Mouse (Mus musculus) kidney, postnatal 0 days (tissue): ENCODE data around the gene Csnk1g2. TPM values are rescaled to one million over a fixed set of nuclear protein-coding genes. Genes with fewer than 3 reads are reported as not detected.

Experiments used
- ATAC-seq: fragments of 200-750 bp; cut with Nextera tagmentation; replicated peaks from 2 replicates; pipeline ENCODE4 v1.8.0; 2017; ENCODE audit warnings: low read depth, moderate number of reproducible peaks, moderate TSS enrichment, moderate library complexity; ENCODE audit not compliant: low FRiP score
- DNase-seq: peaks from one replicate; pipeline ENCODE4 v3.0.0-alpha.2; 2016; ENCODE audit warnings: low spot score
- H3K27ac ChIP-seq: fragments of 300-500 bp; sonication (generic); 2 replicates; pipeline ENCODE4 v1.5.1; 2014; ENCODE audit warnings: mild to moderate bottlenecking
- H3K27me3 ChIP-seq: fragments of 300-500 bp; sonication (generic); 2 replicates; pipeline ENCODE4 v1.6.1; 2014; ENCODE audit warnings: low read length, mixed read lengths; ENCODE audit not compliant: insufficient read depth
- H3K36me3 ChIP-seq: fragments of 300-500 bp; sonication (generic); 2 replicates; pipeline ENCODE4 v1.6.1; 2014; ENCODE audit warnings: low read length, mixed read lengths; ENCODE audit not compliant: insufficient read depth
- H3K4me1 ChIP-seq: fragments of 300-500 bp; sonication (generic); replicated peaks from 2 replicates; pipeline ENCODE4 v1.6.1; 2014; ENCODE audit warnings: antibody characterized with exemption, low read length, mixed read lengths; ENCODE audit not compliant: insufficient read depth
- H3K4me2 ChIP-seq: fragments of 300-500 bp; sonication (generic); 2 replicates; pipeline ENCODE4 v1.6.1; 2014; ENCODE audit warnings: mild to moderate bottlenecking, low read length, moderate library complexity, mixed read lengths
- H3K4me3 ChIP-seq: fragments of 300-500 bp; sonication (generic); replicated peaks from 2 replicates; pipeline ENCODE4 v1.5.1; 2014; ENCODE audit warnings: low read depth, low read length
- H3K9ac ChIP-seq: fragments of 300-500 bp; sonication (generic); 2 replicates; pipeline ENCODE4 v1.6.1; 2014; ENCODE audit warnings: low read depth, low read length
- H3K9me3 ChIP-seq: fragments of 300-500 bp; sonication (generic); replicated peaks from 2 replicates; pipeline ENCODE4 v1.6.1; 2016; ENCODE audit warnings: low read length, inconsistent platforms, mixed read lengths
- CTCF ChIP-seq: IDR thresholded peaks from 2 replicates; pipeline ENCODE4 v1.5.1; 2016; ENCODE audit warnings: antibody characterized with exemption, low read depth, mild to moderate bottlenecking, moderate library complexity
- WGBS: fragments of 180-500 bp; shearing (Covaris S2); extraction: QIAGEN DNeasy Blood & Tissue Kit; methylation state at CpG from one replicate; pipeline ENCODE4 v1.1.7; 2014; 5-methylcytosine and 5-hydroxymethylcytosine counted together
- polyA plus RNA-seq: library from polyadenylated mRNA; unstranded; fragments of >200 nt; fragmentation: Nextera tagmentation; extraction: Ambion mirVana; gene quantifications from 2 replicates; pipeline ENCODE4 v1.2.1, GENCODE M21; 2015

Gene Csnk1g2
- polyA plus RNA-seq, 1 experiment from 2014 or later: 137 TPM

GRCm38 (mm10) chr10:80665459-80665858 is 42.8 kb downstream of the Csnk1g2 start:
- Histone ChIP-seq H3K27me3 (no peaks in the 10 kb centered on the region), H3K4me1 (peaks cover 39% of the 10 kb centered on the region), H3K9me3 (no peaks in the 10 kb centered on the region), H3K36me3 (peaks cover 38% of the 10 kb centered on the region), H3K9ac (no peak overlapping the region), H3K27ac (peak overlapping the region; percentile 93), H3K4me2 (peak overlapping the region; percentile 44; the same call in 1 of the 2 replicates), H3K4me3 (no peak overlapping the region)
- 43% methylated on average over 4 of the region's 4 CpGs for WGBS
- no peak for DNase-seq
- ATAC-seq: no peak
- TF ChIP-seq CTCF: no peak

GRCm38 (mm10) chr10:80665981-80666733 is 43.5 kb downstream of the Csnk1g2 start:
- 52% methylated on average over 10 of the region's 10 CpGs for WGBS
- peak overlapping the region; percentile 93 for H3K27ac ChIP-seq
- H3K4me3 ChIP-seq: no peak overlapping the region
- H3K9me3 ChIP-seq: no peaks in the 10 kb centered on the region
- peak; percentile 43; the same call in 1 of the 2 replicates for TF ChIP-seq CTCF
- no peaks in the 10 kb centered on the region for H3K27me3 ChIP-seq
- DNase-seq (no peak), ATAC-seq (no peak)
- no peak overlapping the region for H3K4me2 ChIP-seq
- H3K36me3 ChIP-seq: peaks cover 45% of the 10 kb centered on the region
- 0 out of 2 replicates have a peak overlapping the region, but pooled peaks have one; percentile 4 for H3K9ac ChIP-seq
- H3K4me1 ChIP-seq: peaks cover 39% of the 10 kb centered on the region

DNA sequence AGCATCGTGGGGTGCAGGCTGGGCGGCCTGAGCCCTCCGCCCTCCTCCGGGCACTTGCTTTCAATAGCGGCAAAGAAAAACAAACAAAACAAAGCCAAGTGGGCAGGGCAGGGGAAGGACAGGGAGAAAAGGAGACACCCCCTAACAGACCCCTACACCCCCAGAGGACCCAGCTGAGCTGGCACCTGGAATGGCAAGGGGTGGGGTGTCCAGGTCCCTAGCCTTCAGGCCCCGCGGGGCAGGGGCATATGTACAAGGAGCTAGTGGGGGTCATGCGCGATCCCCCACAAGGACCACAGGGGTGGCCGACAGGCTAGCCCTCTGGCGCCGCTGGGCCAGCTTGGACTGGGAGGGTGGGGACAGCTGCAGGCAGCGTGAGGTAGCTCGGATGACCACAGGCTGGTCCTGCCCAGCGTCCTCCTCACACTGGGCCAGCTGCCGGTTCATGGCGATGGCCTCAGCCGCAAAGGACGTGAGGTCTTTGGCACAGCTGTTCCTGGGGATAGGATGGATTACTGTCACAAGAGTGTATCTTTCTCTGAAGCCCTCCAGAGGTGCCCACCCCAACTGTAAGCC is 44.3 kb downstream of the Csnk1g2 start:
- peaks cover 39% of the 10 kb centered on the region for H3K4me1 ChIP-seq
- H3K9me3 ChIP-seq: no peaks in the 10 kb centered on the region
- no peak overlapping the region for H3K4me3 ChIP-seq
- DNase-seq: no peak
- no peak overlapping the region for H3K4me2 ChIP-seq
- H3K9ac ChIP-seq: no peak overlapping the region
- no peak for TF ChIP-seq CTCF
- ATAC-seq: no peak
- peaks cover 51% of the 10 kb centered on the region for H3K36me3 ChIP-seq
- no peaks in the 10 kb centered on the region for H3K27me3 ChIP-seq
- 74% methylated on average over 19 of the region's 19 CpGs for WGBS
- peak overlapping the region; percentile 93; the same call in 1 of the 2 replicates for H3K27ac ChIP-seq

GRCm38 (mm10) chr10:80668614-80669013 is 46.0 kb downstream of the Csnk1g2 start:
- H3K4me2 ChIP-seq: no peak overlapping the region
- no peak overlapping the region for H3K4me3 ChIP-seq
- 78% methylated on average over 11 of the region's 11 CpGs for WGBS
- TF ChIP-seq CTCF: no peak
- H3K27ac ChIP-seq: no peak overlapping the region
- H3K36me3 ChIP-seq: peaks cover 62% of the 10 kb centered on the region
- H3K4me1 ChIP-seq: peaks cover 45% of the 10 kb centered on the region
- H3K27me3 ChIP-seq: no peaks in the 10 kb centered on the region
- no peaks in the 10 kb centered on the region for H3K9me3 ChIP-seq
- H3K9ac ChIP-seq: no peak overlapping the region
- ATAC-seq (no peak), DNase-seq (no peak)

- peaks cover 45% of the 10 kb centered on the region for H3K4me1 ChIP-seq
- no peak for ATAC-seq
- no peaks in the 10 kb centered on the region for H3K9me3 ChIP-seq
- no peak overlapping the region for H3K4me2 ChIP-seq
- H3K27ac ChIP-seq: no peak overlapping the region
- DNase-seq: no peak
- H3K9ac ChIP-seq: no peak overlapping the region
- peaks cover 62% of the 10 kb centered on the region for H3K36me3 ChIP-seq
- H3K27me3 ChIP-seq: no peaks in the 10 kb centered on the region
- 82% methylated on average over 12 of the region's 12 CpGs for WGBS
- no peak overlapping the region for H3K4me3 ChIP-seq
- TF ChIP-seq CTCF: no peak
These were observed 46.4 kb downstream of the Csnk1g2 start for GRCm38 (mm10) chr10:80669018-80669417.

DNA sequence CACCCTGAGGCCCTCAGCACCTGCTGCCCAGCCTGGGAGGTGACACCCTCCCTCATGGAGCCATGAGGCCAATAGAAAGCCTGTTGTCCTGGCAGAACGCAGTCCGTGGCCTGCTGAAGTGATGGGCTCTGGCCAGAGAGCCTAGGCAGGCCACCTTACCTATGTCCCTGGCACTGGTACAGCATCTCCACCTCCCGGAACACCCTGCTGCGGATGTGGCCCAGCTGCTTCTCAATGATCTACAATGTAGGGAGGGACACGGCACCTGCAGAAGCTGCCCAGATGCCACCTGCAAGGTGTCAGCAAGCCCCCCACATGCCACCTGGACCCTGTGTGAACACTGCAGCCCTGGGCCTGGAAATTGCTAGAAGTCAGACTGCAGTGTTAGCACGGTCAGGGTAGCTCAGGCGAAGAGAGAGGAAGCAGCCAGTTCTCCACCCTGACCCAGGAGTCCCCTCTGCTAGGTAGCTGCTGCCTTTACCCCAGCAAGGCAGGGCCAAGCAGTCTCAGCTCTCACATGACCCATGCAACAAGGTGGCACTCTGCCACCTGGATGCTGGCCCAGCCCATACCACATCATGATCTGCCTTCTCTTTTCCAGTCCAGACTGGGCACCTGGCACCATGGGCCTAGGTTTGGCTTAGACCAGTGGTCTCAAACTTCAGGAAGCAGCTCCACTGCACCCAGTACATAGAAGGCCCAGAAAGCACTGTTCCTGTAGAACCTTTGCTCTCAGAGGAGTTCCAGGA is 47.3 kb downstream of the Csnk1g2 start:
- Histone ChIP-seq H3K36me3 (peaks cover 62% of the 10 kb centered on the region), H3K27me3 (no peaks in the 10 kb centered on the region), H3K4me2 (no peak overlapping the region), H3K4me3 (no peak overlapping the region), H3K9me3 (no peaks in the 10 kb centered on the region), H3K4me1 (peaks cover 46% of the 10 kb centered on the region), H3K27ac (no peak overlapping the region), H3K9ac (no peak overlapping the region)
- TF ChIP-seq CTCF: no peak
- DNase-seq (no peak), ATAC-seq (no peak)
- 84% methylated on average over 7 of the region's 7 CpGs for WGBS
